Mouse (Mus musculus) central nervous system, embryonic 18 days (tissue): ENCODE measurements around the gene Tmed10. TPM values are rescaled to one million over a fixed set of nuclear protein-coding genes. Genes with fewer than 3 reads are reported as not detected.

Experiments
- polyA plus RNA-seq: library from polyadenylated mRNA; depleted of rRNA; stranded (reverse); fragments of >200 nt; gene quantifications from 2 replicates; pipeline ENCODE4 v1.2.3, GENCODE M21; 2012; rRNA removed

The Tmed10 gene
- polyA plus RNA-seq = 133 and 149 TPM in 2 replicates

GRCm38 (mm10) chr12:85374561-85375272 is at the start of gene Tmed10:
Tmed10 (minus strand) TSS chr12:85374847.

GRCm38 (mm10) chr12:85339243-85339729 is 35.4 kb downstream of the Tmed10 start, which contains the start of gene Nek9:
Nek9 (minus strand) TSS chr12:85339362.

Other genes with a start within 250 kb of the Tmed10 start
- 40.5 and 43.5 TPM in 2 replicates for gene Rps6kl1, start 223.6 kb downstream of the Tmed10 start, polyA plus RNA-seq
- 5.6 and 5.8 TPM in 2 replicates for gene Pgf, start 197.1 kb downstream of the Tmed10 start, polyA plus RNA-seq
- 95.8 and 103 TPM in 2 replicates for gene Eif2b2, start 155.4 kb downstream of the Tmed10 start, polyA plus RNA-seq
- 11.5 and 11.7 TPM in 2 replicates for gene Mlh3, start 104.2 kb downstream of the Tmed10 start, polyA plus RNA-seq
- 30.6 and 40.3 TPM in 2 replicates for gene Acyp1, start 86.4 kb downstream of the Tmed10 start, polyA plus RNA-seq
- 0.80 and 0.91 TPM in 2 replicates for gene Zc2hc1c, start 86.3 kb downstream of the Tmed10 start, polyA plus RNA-seq
- 27.3 and 29.3 TPM in 2 replicates for gene Nek9, start 35.5 kb downstream of the Tmed10 start, polyA plus RNA-seq
- 3.5 and 10.1 TPM in 2 replicates for gene Fos, start 99.0 kb upstream of the Tmed10 start, polyA plus RNA-seq
- 14.0 and 14.9 TPM in 2 replicates for gene Jdp2, start 224.2 kb upstream of the Tmed10 start, polyA plus RNA-seq